Mouse (Mus musculus): ENCODE measurements around the gene Adcy9. TPM values are rescaled to one million over a fixed set of nuclear protein-coding genes. Genes with fewer than 3 reads are reported as not detected.
"Not testable (repeated sequence)": the region's sequence is repeated elsewhere in the genome, so short reads cannot be mapped to it uniquely, and the experiment has no call there.

The Adcy9 gene
- total RNA-seq, 2 experiments from 2014 or later: 0.19 to 1.2 TPM

DNA sequence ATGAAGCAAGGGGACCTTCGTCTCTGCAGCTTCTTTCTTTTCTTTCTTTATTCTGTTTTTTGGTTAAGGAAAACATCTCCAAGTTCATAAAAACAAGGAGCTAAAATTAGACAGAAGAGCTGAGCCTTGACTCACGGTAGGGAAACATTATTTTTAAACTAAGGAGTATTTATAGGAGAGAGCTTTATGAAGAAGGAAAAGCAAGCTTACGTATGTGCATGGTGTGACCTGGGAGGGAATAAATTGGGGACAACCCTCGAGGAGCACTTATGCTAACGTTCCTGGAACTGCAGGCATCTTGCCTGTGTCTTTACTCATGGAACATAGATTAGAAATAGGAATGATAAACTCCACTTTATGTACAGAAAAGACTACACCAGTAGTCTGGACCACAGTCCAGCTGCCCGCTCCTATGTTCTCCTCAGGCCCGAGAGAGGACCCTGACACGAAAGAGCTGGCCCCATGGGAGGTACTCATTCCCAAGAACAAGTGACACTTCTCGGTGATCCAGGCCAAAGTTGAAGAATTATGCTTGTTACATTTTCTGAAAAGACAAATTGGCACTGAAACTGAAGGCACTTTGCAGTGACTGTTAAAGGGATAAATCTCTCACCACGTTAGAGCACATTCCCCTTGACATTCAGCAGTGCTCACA lies 24.5 kb downstream of the Adcy9 start:
- ATAC-seq (replicated peaks; ENCODE audit: low FRiP score, poor library complexity, severe bottlenecking): no peak

DNA sequence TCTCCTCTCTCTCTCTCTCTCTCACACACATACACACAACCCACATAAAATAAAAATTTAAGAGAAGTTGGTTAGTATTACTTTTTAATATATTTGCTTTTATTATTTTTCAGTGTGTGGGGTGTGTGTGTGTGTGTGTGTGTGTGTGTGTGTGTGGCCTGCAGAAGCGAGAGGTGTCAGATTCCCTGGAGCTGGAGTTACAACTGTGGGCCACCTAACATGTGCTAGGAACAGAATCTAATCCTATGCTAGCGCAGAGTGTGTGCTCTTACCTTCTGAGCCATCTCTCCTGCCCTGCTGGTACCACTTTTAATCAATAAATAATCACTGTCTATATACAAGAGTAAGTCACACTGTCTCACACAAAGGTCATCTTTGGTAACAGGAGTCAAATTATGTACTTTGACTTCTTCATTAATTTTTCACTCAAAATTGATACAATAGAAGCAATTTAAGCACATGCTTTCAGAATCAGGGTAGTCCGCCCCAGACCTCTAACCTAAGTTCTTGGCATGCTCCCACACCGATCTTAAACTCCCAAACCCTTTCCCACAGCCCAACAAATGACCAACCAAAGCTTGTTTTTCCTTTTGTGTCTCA lies 25.2 kb downstream of the Adcy9 start:
- ATAC-seq (replicated peaks; ENCODE audit: low FRiP score, poor library complexity, severe bottlenecking): no peak

DNA sequence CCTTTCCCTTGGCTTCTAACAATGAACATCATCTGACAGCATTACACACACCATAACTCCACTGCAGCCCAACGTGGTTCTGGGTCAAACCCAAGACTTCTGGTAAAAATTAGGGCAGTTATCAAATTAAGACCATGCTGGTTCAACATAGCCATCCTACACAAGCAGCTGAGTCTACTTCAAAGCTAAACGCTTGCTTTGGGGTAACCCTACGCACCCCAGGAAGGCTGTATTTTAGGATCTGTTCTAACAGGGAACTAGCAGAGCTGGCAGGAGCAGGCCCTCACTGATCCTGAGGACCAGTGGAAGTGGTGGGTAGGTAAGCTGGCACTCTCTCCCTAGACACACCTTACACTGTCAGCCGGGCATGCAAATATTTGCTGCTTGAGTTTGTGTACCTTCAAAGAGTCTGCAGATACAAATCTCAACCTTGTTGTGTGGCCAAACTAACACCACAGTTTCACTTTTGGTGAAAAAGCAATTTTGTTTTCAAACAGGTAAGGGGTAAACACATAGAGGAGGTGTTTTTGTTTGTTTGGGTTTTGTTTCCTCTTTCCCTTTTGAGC lies 36.7 kb downstream of the Adcy9 start:
- ATAC-seq (replicated peaks; ENCODE audit: low FRiP score, poor library complexity, severe bottlenecking): no peak

DNA sequence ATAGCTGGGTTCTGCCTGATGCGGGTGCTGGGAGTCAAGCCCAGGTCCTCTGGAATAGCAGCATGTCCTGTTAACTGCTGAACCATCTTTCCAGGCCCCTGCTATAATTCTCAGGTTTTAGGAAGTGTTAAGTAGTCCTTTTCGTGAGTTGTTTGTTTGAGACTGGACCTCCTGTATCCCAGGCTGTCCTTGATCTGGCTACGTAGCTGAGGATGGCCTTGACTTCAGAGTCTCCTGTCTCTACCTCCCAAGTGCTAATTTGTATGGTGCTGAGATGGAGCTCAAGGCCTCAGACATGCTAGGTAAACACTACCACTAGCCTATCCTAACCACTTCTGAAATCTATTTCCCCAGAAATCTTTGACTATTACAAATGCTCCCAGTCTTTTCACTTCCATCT lies 37.9 kb downstream of the Adcy9 start:
- no peak for ATAC-seq (replicated peaks; ENCODE audit: low FRiP score, poor library complexity, severe bottlenecking)

DNA sequence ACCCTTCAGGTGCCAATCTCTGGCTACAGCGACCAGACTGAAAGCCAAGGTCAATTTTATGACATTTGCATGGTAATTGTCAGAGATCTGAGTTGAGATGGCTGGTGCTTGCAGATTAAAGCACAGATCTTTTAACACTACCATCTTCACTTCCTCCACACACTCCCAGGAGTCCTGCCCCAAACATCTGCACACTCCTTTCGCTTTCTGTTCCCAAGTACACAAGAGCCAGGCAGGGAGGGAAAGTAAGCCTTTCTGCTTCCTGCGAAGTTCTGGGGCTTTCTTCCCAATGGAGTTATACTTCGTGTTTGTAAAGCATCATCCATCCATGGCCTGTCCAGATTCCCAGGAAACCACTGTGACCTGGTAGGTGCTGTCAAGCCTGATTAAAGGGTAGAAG lies 38.8 kb downstream of the Adcy9 start:
- ATAC-seq (replicated peaks; ENCODE audit: low FRiP score, poor library complexity, severe bottlenecking): no peak

DNA sequence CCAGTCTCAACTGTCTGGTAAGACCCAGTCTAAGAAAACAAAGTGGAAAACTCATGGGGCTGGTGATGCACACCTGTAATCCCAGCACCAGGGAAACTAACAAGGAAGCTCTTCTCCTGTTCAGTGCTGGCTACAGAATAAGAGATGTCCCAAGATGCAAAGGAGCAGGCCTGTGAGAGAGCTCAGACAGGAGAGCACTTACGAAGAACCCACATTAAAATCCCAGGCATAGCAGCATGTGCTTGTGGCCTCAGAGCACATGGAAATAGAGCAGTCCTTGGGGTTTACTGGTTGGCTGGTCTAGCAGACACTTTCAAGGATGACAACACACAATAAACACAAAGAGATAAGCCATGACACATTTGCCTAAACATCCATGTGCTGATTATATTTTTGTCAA lies 41.5 kb downstream of the Adcy9 start:
- no peak for ATAC-seq (replicated peaks; ENCODE audit: low FRiP score, poor library complexity, severe bottlenecking)

DNA sequence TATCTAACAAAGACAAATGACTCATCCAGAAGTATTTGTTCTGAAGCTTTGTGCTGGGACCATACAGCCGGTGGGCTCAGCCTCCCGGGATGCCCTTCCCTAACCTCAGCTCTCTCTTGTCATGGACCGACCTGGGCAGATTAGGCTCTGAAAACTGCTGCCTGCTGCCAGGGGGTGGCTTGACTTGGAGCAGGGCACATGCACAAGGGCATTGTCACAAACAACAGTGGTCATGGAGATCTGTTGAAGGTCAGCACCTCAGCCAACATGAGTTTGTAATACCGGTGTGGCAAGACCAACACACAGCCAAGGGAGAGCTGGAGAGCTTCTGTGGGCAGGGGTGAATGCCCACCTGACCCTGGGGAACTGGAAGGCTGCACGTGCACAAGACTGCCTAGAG lies 42.7 kb downstream of the Adcy9 start:
- ATAC-seq (replicated peaks; ENCODE audit: low FRiP score, poor library complexity, severe bottlenecking): no peak

DNA sequence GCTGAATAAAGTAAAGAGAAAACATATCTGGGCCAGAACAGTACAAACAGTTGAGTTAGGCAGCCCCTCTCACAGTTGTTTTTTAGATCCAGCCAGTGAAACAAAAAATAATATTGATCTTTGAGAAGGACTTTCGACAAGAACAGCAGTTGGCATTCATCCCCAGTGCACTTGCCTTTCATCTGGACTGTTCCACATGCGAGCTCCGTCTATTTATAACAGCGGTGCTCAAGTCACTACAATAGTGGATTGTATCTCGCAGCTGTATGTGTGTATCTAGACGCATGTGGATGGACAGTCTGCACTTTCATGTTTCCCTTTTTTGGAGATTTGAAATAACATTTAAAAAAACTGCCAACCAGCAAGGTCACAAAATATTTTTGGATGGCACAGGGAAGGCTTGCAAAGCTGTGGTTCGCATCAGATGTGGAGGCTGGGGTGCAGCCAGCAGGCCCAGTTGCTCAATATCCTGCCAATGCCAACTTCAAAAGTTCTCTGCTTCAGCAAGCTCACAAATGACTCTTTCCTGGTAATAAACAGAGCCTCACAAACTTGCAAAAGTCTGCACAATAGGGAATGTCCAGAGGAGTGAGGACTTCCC lies 45.4 kb downstream of the Adcy9 start:
- ATAC-seq (replicated peaks; ENCODE audit: low FRiP score, poor library complexity, severe bottlenecking): no peak

DNA sequence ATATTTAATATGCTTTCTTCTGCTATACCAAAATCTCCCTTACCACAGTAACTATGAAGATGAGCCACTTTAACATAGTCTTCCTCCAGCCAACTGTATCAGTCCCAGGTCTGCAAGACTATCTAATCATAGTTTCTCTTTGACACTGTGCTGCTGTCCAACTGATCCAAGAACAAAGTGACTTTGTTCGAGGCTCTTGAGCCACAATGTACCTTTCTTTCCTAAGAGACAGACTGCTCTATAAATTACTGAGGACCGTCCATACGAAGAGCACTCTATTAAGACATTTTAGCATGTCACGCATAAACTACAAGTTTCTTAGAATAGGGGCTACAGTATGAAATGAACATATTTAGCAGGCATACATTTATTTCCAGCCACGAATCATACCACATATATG lies 46.0 kb downstream of the Adcy9 start:
- no peak for ATAC-seq (replicated peaks; ENCODE audit: low FRiP score, poor library complexity, severe bottlenecking)

DNA sequence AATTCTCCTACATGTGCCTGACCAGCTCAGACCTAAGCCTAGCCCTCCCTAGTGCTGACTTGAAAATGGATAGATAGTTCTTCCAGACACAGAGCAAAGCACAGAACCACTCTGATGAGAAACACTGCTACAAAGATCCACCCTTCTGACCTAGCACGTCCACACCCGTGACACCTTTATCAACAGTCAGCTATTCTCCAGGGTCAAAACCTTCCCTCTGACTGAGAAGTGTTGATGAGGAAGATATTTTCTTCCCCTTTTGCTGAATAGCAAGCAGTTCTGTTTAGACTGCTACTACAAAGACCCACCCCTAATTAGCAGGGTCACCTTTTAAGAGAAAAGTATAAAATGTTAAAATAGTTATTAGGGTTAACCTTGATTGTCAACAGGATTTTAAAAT lies 49.3 kb downstream of the Adcy9 start:
- no peak for ATAC-seq (replicated peaks; ENCODE audit: low FRiP score, poor library complexity, severe bottlenecking)

DNA sequence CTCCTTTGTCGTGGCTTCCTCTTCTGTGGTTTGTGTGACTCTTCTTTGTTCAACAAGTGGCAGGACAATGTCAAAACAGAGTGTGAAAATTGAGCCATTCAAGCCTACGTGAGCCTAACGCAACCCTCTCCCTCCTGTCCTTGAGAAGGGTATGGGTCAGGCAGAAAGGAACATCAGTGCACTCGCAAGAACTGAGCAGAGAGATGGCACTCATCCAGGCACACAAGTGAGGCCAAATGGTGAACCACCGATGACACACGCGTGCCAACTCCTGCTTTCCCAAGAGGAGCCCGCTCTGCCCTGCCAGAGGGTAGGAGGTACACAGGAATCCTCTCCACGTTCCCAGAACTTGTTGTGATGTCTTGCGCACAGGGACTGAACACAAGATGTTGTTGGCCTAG lies 50.2 kb downstream of the Adcy9 start:
- no peak for ATAC-seq (replicated peaks; ENCODE audit: low FRiP score, poor library complexity, severe bottlenecking)

DNA sequence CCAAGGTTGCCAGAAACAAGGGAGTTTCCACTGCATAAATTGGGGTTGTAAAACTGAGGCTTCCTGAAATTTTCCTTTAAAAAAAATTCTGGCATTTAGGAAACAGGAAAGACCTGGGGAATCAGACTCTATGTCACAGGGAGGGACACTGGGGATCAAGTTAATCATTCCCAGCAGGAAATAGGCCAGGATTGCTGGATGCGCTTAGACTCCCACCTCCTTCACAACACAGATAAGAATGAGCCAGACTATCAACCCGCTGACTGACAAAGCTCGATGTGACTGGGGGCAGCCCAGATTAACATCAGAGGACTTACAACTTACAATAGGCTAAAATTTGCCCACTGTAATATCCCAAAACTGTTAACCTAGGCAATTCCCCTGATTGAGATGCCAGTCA lies 52.4 kb downstream of the Adcy9 start:
- no peak for ATAC-seq (replicated peaks; ENCODE audit: low FRiP score, poor library complexity, severe bottlenecking)

DNA sequence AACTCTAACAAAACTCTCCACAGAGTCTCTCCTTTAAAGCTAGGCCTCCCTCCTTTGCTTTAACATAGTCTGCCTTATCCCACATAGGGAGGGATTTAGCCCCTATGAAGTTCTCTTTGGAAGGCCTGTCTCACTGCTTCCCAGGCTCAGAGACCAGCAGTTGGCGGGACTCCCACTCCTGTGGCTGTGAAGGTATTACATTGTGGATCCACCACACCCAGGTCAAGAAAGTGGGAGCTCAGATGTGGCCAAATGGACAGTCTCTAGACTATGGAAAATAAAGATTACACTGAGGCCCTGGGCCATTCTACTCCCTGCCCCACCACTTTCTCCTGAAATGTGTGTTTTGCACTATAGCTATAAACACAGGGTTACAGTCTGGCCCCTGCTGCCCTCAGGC lies 53.0 kb downstream of the Adcy9 start:
- no peak for ATAC-seq (replicated peaks; ENCODE audit: low FRiP score, poor library complexity, severe bottlenecking)

DNA sequence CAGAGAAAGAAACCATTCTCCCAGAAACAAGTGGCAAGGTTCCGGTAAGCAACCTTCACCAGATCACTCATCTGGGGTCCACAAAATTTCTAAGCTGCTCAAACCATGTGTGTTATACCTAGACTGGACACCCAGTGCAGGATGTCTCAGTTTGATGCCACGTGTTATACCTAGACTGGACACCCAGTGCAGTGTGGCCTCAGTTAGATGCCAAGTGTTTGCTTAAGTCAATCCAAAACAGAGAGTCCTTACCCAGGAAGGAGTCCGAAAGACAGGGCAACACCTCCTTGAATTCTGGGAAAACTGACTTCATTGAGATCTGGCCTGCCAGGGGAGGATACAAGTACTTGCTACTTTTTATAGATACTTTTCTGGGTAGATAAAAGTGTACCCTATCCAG lies 53.6 kb downstream of the Adcy9 start:
- no peak for ATAC-seq (replicated peaks; ENCODE audit: low FRiP score, poor library complexity, severe bottlenecking)

DNA sequence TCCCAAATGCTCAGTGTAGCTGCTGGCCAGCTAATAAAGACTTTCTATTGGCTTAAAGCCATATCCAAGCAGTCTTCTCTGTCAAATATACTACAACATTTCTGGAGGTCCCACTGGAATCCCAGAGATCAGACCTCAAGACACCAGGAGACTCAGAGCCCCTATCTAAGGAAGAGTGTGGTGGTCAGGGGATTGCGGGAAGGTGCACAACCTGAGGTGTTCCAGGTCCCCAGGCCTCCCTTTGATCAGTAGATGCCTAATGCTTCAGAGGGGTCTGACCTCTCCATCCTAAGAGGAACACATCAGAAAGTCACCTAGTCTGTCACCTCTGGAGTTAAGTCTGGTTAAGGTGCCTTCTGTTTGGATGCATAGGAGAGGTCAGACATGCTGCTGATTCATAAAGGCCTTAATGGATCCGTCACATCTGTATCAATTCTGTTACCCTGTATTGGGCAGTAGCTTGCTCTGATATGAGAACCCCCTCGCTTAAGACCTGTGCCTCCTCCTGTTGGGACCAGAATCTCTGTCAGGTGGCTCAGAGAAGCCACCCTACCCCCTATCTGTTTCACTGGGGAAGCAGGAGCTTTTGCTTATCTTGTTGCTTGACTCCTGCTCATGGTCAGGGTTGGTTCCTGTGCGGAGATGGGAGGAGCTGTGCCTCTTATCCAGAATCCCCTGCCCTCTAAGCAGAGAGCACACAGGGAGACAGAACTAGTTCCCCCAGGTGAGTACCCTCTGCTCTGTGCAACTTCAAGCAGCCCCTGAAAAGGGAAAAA lies 56.8 kb downstream of the Adcy9 start:
- ATAC-seq (replicated peaks; ENCODE audit: low FRiP score, poor library complexity, severe bottlenecking): peak; percentile 39; the same call in 1 of the 2 replicates

DNA sequence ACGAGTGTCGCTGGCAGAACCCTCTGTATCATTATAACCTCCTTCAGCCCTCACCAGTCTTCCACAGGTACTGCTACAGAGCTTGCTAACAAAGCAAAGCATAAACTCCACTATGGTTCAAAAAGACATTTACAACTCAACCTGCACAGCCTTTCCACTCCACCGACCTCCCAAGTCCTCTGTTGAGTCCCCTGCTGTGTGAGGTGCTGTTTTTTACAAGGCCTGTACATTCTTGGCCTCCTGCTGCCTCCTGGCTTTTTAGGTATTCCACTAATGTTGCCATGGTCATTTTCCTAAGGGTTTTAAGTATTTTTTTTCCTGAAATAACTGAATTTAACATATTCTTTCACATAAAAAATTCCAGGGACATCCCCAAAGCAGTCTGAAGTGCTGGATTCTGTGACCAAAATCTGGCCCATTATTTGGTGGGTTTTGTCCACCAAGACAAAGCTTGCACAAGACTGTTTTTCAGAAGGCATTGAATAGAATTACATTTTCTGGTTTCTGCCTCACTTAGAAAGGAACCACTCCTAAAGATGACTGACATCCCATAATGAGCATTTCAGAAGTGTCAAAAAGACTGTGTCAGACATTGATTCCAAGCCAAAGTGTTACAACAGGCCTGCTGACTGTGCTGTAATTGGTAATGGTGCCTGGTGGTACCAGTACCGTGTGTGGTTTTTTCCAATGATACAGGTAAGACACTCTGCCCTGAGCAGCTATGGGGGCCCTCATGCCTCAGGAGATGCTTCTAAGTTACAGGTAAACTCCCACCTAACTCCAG lies 64.8 kb downstream of the Adcy9 start:
- no peak for ATAC-seq (replicated peaks; ENCODE audit: low FRiP score, poor library complexity, severe bottlenecking)

DNA sequence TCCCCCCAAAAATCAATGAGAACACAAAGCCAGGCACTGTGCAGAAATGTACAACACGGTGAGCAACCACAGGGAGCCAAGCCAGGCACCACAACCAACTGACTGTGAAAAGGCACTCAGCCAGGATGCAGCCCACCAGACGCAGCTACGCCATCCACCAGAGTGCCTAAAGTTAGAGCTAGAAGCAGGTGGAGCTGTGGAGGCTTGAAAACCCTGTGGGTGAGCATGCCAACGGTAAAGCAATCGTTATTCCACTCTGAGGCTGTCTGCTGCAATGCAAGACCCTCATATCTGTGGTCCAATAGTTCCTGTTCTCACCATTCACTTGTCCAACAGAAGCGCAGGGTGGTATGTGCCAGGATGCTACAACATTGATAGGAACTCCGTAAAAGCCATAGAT lies 77.7 kb downstream of the Adcy9 start:
- ATAC-seq (replicated peaks; ENCODE audit: low FRiP score, poor library complexity, severe bottlenecking): no peak

DNA sequence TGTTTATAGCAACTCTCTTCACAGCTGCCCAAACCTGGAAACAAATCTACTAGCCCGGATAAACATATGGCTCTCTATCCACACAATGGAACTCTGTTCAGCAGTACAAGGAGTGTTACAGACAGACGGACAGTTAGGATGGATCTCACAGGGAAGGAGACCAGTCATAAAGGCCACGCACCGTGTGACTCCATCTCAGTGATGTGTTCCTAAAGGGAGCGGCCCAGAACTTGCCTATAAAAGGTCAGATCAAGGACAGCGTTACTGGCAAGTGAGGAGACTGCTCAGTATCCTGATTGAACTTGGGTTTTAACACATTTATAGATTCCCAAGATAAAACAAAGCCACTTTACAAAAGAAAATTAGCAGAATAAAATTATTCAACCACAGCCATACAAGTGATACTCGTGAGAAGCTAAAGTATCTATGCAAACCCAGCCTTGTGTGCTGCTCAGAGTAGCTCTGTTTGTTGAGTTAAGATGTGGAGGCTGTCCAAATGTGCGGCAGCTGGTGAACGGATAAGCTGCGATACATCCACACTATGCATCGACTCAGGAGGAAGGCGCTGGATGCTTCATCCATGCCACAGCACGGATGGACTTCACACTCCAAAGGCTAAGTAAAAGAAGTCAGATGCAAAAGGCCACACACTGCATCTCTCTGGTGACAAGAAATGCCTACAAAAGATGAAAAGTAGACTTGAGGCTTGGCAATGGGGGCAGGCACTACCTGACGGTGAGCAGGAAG lies 78.8 kb downstream of the Adcy9 start:
- ATAC-seq (replicated peaks; ENCODE audit: low FRiP score, poor library complexity, severe bottlenecking): no peak

DNA sequence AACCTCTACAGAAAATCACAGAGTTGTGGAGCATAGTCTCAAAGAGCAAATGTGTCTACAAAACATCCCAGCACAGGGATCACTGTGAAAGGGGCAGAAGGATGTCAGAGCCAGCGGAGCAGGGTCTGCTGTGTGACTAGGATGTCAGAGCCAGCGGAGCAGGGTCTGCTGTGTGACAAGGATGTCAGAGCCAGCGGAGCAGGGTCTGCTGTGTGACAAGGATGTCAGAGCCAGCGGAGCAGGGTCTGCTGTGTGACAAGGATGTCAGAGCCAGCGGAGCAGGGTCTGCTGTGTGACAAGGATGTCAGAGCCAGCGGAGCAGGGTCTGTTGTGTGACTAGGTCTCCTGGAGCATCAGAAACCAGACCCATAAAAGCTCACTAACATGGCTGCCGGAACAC lies 81.1 kb downstream of the Adcy9 start:
- ATAC-seq (replicated peaks; ENCODE audit: low FRiP score, poor library complexity, severe bottlenecking): not testable (repeated sequence)

All from erythroblast, adult 5-6 weeks (primary cell).